ENCODE assay signal across 10 mouse cellular contexts in genomic region chr11:98333981-98334741, GRCm38 (mm10). TPM values are rescaled to one million over a fixed set of nuclear protein-coding genes. Genes with fewer than 3 reads are reported as not detected.
A peak's percentile ranks its signal among the peaks of the same experiment; 100 is the strongest.
DNase-seq lines count a peak whose midpoint lies in the region; ATAC-seq and TF ChIP-seq lines count a peak whose summit lies in the region.
"Had no signal": no experiment of that assay in that cellular context is flagged by ENCODE, and none has a peak within 500 bp of the region (broad histone marks: within the 10 kb centered on the region; RNA-seq: fewer than 3 reads in every experiment).

No protein-coding gene starts in this region.

- peak overlapping the region; percentile 39 for H3K4me2 ChIP-seq in kidney, postnatal 0 days (ENCODE audit: low read length)
- peak overlapping the region; percentile 56 for H3K4me2 ChIP-seq in hindbrain, embryonic 13.5 days
- H3K4me2 ChIP-seq in midbrain, postnatal 0 days (ENCODE audit: low read depth, low read length, poor library complexity, severe bottlenecking) = peak overlapping the region; percentile 55

- H3K27me3 ChIP-seq in kidney, postnatal 0 days (ENCODE audit: insufficient read depth, low read length) = peaks cover 87% of the 10 kb centered on the region
- H3K27me3 ChIP-seq in hindbrain, embryonic 13.5 days = peaks cover 99% of the 10 kb centered on the region
- H3K27me3 ChIP-seq in midbrain, postnatal 0 days (ENCODE audit: insufficient read depth, low read length) = peaks cover 75% of the 10 kb centered on the region

- peak overlapping the region; percentile 8; the same call in 1 of the 2 replicates for H3K4me3 ChIP-seq in kidney, postnatal 0 days (replicated peaks; ENCODE audit: low read depth, low read length)
- peak overlapping the region; percentile 31 for H3K4me3 ChIP-seq in hindbrain, embryonic 13.5 days
- H3K4me3 ChIP-seq in midbrain, postnatal 0 days (ENCODE audit: low read depth, low read length) = peak overlapping the region; percentile 30

- no peaks in the 10 kb centered on the region for H3K9me3 ChIP-seq in kidney, postnatal 0 days (replicated peaks; ENCODE audit: low read length)
- H3K9me3 ChIP-seq in hindbrain, embryonic 13.5 days = no peaks in the 10 kb centered on the region
- H3K9me3 ChIP-seq in midbrain, postnatal 0 days (ENCODE audit: low read length) = no peaks in the 10 kb centered on the region

- no peaks in the 10 kb centered on the region for H3K36me3 ChIP-seq in kidney, postnatal 0 days (ENCODE audit: insufficient read depth, low read length)
- H3K36me3 ChIP-seq in hindbrain, embryonic 13.5 days = no peaks in the 10 kb centered on the region
- no peaks in the 10 kb centered on the region for H3K36me3 ChIP-seq in midbrain, postnatal 0 days (ENCODE audit: insufficient read depth, low read length)

- H3K4me1 ChIP-seq in kidney, postnatal 0 days (replicated peaks; ENCODE audit: insufficient read depth, low read length) = peaks cover 7% of the 10 kb centered on the region; the same call in 1 of the 2 replicates
- peaks cover 46% of the 10 kb centered on the region for H3K4me1 ChIP-seq in hindbrain, embryonic 13.5 days (replicated peaks)
- 0 out of 2 replicates have a peak, but pooled peaks cover under 1% of the 10 kb centered on the region for H3K4me1 ChIP-seq in midbrain, postnatal 0 days (ENCODE audit: insufficient read depth, low read length)

- DNase-seq in kidney, postnatal 0 days (ENCODE audit: low spot score) = no peak
- DNase-seq in kidney, adult 9 months = no peak
- DNase-seq in cerebellum, adult 8-10 months = peak; percentile 74
- no peak for DNase-seq in midbrain, postnatal 0 days (ENCODE audit: low spot score)
- no peak for DNase-seq in embryo, embryonic 11 days
- no peak for DNase-seq in kidney, adult 11 months
- DNase-seq: lung, adult 18-20 months; thymus, postnatal 14 days had no signal

- H3K9ac ChIP-seq in kidney, postnatal 0 days (ENCODE audit: low read depth, low read length) = no peak overlapping the region
- peak overlapping the region; percentile 68 for H3K9ac ChIP-seq in hindbrain, embryonic 13.5 days
- H3K9ac ChIP-seq in midbrain, postnatal 0 days (replicated peaks; ENCODE audit: low read length, poor library complexity, severe bottlenecking) = peak overlapping the region; percentile 48

- no peak for TF ChIP-seq CTCF in kidney, postnatal 0 days (IDR thresholded peaks at IDR 0.05; ENCODE audit: low read depth)
- TF ChIP-seq CTCF in midbrain, postnatal 0 days (IDR thresholded peaks at IDR 0.05) = no peak

- WGBS in kidney, postnatal 0 days = 2% methylated on average over 33 of the region's 41 CpGs
- 2% methylated on average over 38 of the region's 41 CpGs for WGBS in hindbrain, embryonic 13.5 days
- WGBS in midbrain, postnatal 0 days = 3% methylated on average over 26 of the region's 41 CpGs

- no peak overlapping the region for H3K27ac ChIP-seq in kidney, postnatal 0 days
- H3K27ac ChIP-seq in hindbrain, embryonic 13.5 days = peak overlapping the region; percentile 83
- H3K27ac ChIP-seq in midbrain, postnatal 0 days (ENCODE audit: low read depth, low read length) = no peak overlapping the region

- ATAC-seq in kidney, postnatal 0 days (replicated peaks; ENCODE audit: low FRiP score, low read depth) = no peak
- ATAC-seq in hindbrain, embryonic 13.5 days (ENCODE audit: low FRiP score) = peak; percentile 41; the same call in 1 of the 2 replicates
- peak; percentile 20; the same call in 1 of the 2 replicates for ATAC-seq in midbrain, postnatal 0 days (ENCODE audit: low FRiP score)
- no peak for ATAC-seq in megakaryocyte-erythroid progenitor cell, adult 5-6 weeks (replicated peaks; ENCODE audit: low FRiP score, low TSS enrichment, poor library complexity, severe bottlenecking)

RNA-seq across cellular contexts. Expression of gene Neurod2, which starts 4.7 kb away (rescaled TPM):
- polyA plus RNA-seq in kidney, postnatal 0 days (2015; fragmentation: Nextera tagmentation; extraction: Ambion mirVana) = not detected in 2 replicates
- polyA plus RNA-seq in hindbrain, embryonic 13.5 days (2015; fragmentation: Nextera tagmentation; extraction: Ambion mirVana) = 24.6 and 30.7 TPM in 2 replicates
- 11.6 and 24.4 TPM in 2 replicates for total RNA-seq in midbrain, postnatal 0 days (2014; rRNA removed)
- polyA plus RNA-seq in midbrain, postnatal 0 days (2015; fragmentation: Nextera tagmentation; extraction: Ambion mirVana) = 2.1 and 3.3 TPM in 2 replicates
- total RNA-seq in megakaryocyte-erythroid progenitor cell, adult 5-6 weeks (2014; fragmentation: Nextera tagmentation) = not detected in 2 replicates
- total RNA-seq in megakaryocyte-erythroid progenitor cell, adult 5-6 weeks (2017) = not detected in 2 replicates

RNA-seq across cellular contexts. Expression of gene Ppp1r1b, which starts 14.0 kb away (rescaled TPM):
- 12.1 and 12.3 TPM in 2 replicates for polyA plus RNA-seq in kidney, postnatal 0 days (2015; fragmentation: Nextera tagmentation; extraction: Ambion mirVana)
- 1.1 and 2.4 TPM in 2 replicates for polyA plus RNA-seq in hindbrain, embryonic 13.5 days (2015; fragmentation: Nextera tagmentation; extraction: Ambion mirVana)
- total RNA-seq in midbrain, postnatal 0 days (2014; rRNA removed) = 1.8 and 5.0 TPM in 2 replicates
- polyA plus RNA-seq in midbrain, postnatal 0 days (2015; fragmentation: Nextera tagmentation; extraction: Ambion mirVana) = 4.2 and 5.3 TPM in 2 replicates
- not detected in 2 replicates for total RNA-seq in megakaryocyte-erythroid progenitor cell, adult 5-6 weeks (2014; fragmentation: Nextera tagmentation)
- not detected in 2 replicates for total RNA-seq in megakaryocyte-erythroid progenitor cell, adult 5-6 weeks (2017)

RNA-seq across cellular contexts. Expression of gene Stard3, which starts 24.0 kb away (rescaled TPM):
- polyA plus RNA-seq in kidney, postnatal 0 days (2015; fragmentation: Nextera tagmentation; extraction: Ambion mirVana) = 42.4 and 42.8 TPM in 2 replicates
- 44.4 and 44.7 TPM in 2 replicates for polyA plus RNA-seq in hindbrain, embryonic 13.5 days (2015; fragmentation: Nextera tagmentation; extraction: Ambion mirVana)
- total RNA-seq in midbrain, postnatal 0 days (2014; rRNA removed) = 31.2 and 56.1 TPM in 2 replicates
- polyA plus RNA-seq in midbrain, postnatal 0 days (2015; fragmentation: Nextera tagmentation; extraction: Ambion mirVana) = 23.8 and 28.2 TPM in 2 replicates
- total RNA-seq in megakaryocyte-erythroid progenitor cell, adult 5-6 weeks (2014; fragmentation: Nextera tagmentation) = 11.9 and 28.5 TPM in 2 replicates
- total RNA-seq in megakaryocyte-erythroid progenitor cell, adult 5-6 weeks (2017) = 10.6 and 18.2 TPM in 2 replicates

RNA-seq across cellular contexts. Expression of gene Tcap, which starts 49.5 kb away (rescaled TPM):
- 1.8 and 2.1 TPM in 2 replicates for polyA plus RNA-seq in kidney, postnatal 0 days (2015; fragmentation: Nextera tagmentation; extraction: Ambion mirVana)
- 0.21 and 0.35 TPM in 2 replicates for polyA plus RNA-seq in hindbrain, embryonic 13.5 days (2015; fragmentation: Nextera tagmentation; extraction: Ambion mirVana)
- total RNA-seq in midbrain, postnatal 0 days (2014; rRNA removed) = not detected in 2 replicates
- not detected in 2 replicates for polyA plus RNA-seq in midbrain, postnatal 0 days (2015; fragmentation: Nextera tagmentation; extraction: Ambion mirVana)
- total RNA-seq in megakaryocyte-erythroid progenitor cell, adult 5-6 weeks (2014; fragmentation: Nextera tagmentation) = not detected in 2 replicates
- total RNA-seq in megakaryocyte-erythroid progenitor cell, adult 5-6 weeks (2017) = not detected in 2 replicates

RNA-seq across cellular contexts. Expression of gene Pnmt, which starts 52.1 kb away (rescaled TPM):
- polyA plus RNA-seq in kidney, postnatal 0 days (2015; fragmentation: Nextera tagmentation; extraction: Ambion mirVana) = 3.5 and 3.7 TPM in 2 replicates
- polyA plus RNA-seq in hindbrain, embryonic 13.5 days (2015; fragmentation: Nextera tagmentation; extraction: Ambion mirVana) = 3.2 and 4.2 TPM in 2 replicates
- total RNA-seq in midbrain, postnatal 0 days (2014; rRNA removed) = 1.1 and 4.3 TPM in 2 replicates
- 3.4 and 3.9 TPM in 2 replicates for polyA plus RNA-seq in midbrain, postnatal 0 days (2015; fragmentation: Nextera tagmentation; extraction: Ambion mirVana)
- not detected in 2 replicates for total RNA-seq in megakaryocyte-erythroid progenitor cell, adult 5-6 weeks (2014; fragmentation: Nextera tagmentation)
- not detected in 2 replicates for total RNA-seq in megakaryocyte-erythroid progenitor cell, adult 5-6 weeks (2017)

Comparison
In these comparisons a context has a peak if more than half of its experiments do, and no peak if none do; other contexts are left out.
1. ATAC-seq: peak in hindbrain, embryonic 13.5 days (single experiment) and midbrain, postnatal 0 days (single experiment); none in kidney, postnatal 0 days (single experiment) and megakaryocyte-erythroid progenitor cell, adult 5-6 weeks (single experiment).
2. Peak in every context shown above with its lines, with median percentiles within 50 percentile points of each other: H3K4me2 ChIP-seq and H3K4me3 ChIP-seq.